Mouse (Mus musculus) intestine, postnatal 0 days (tissue): Measurements from ENCODE around the gene Mtch2. TPM values are rescaled to one million over a fixed set of nuclear protein-coding genes. Genes with fewer than 3 reads are reported as not detected.
"Not testable (repeated sequence)": the region's sequence is repeated elsewhere in the genome, so short reads cannot be mapped to it uniquely, and the experiment has no call there.

Experiments
- ATAC-seq: fragments of 200-750 bp; cut with Nextera tagmentation; 2 replicates; pipeline ENCODE4 v1.8.0; 2017; ENCODE audit warnings: mild to moderate bottlenecking, moderate TSS enrichment, moderate library complexity
- H3K27ac ChIP-seq: fragments of 300-500 bp; sonication (generic); 2 replicates; pipeline ENCODE4 v1.5.1; 2014; ENCODE audit warnings: mild to moderate bottlenecking, low read depth, low read length, moderate library complexity
- H3K27me3 ChIP-seq: fragments of 300-500 bp; sonication (generic); replicated peaks from 2 replicates; pipeline ENCODE4 v1.6.1; 2014; ENCODE audit warnings: low read length, mixed read lengths; ENCODE audit not compliant: control insufficient read depth, insufficient read depth
- H3K36me3 ChIP-seq: fragments of 300-500 bp; sonication (generic); 2 replicates; pipeline ENCODE4 v1.6.1; 2014; ENCODE audit warnings: mild to moderate bottlenecking, moderate library complexity; ENCODE audit not compliant: control insufficient read depth, insufficient read depth
- H3K4me1 ChIP-seq: fragments of 300-500 bp; sonication (generic); replicated peaks from 2 replicates; pipeline ENCODE4 v1.6.1; 2014; ENCODE audit warnings: antibody characterized with exemption, low read length, mixed read lengths; ENCODE audit not compliant: control insufficient read depth, insufficient read depth
- H3K4me2 ChIP-seq: fragments of 300-500 bp; sonication (generic); replicated peaks from 2 replicates; pipeline ENCODE4 v1.6.1; 2014; ENCODE audit warnings: low read depth, mild to moderate bottlenecking, moderate library complexity
- H3K4me3 ChIP-seq: fragments of 300-500 bp; sonication (generic); 2 replicates; pipeline ENCODE4 v1.5.1; 2014; ENCODE audit warnings: low read depth, low read length
- H3K9ac ChIP-seq: fragments of 300-500 bp; sonication (generic); 2 replicates; pipeline ENCODE4 v1.6.1; 2014; ENCODE audit warnings: mild to moderate bottlenecking, low read depth, low read length
- H3K9me3 ChIP-seq: fragments of 300-500 bp; sonication (generic); 2 replicates; pipeline ENCODE4 v1.6.1; 2016; ENCODE audit warnings: mixed run types; ENCODE audit not compliant: control insufficient read depth
- CTCF ChIP-seq: sonication (generic); IDR thresholded peaks from 2 replicates; pipeline ENCODE4 v1.5.1; 2016; ENCODE audit warnings: low read depth, mild to moderate bottlenecking, control low read depth, antibody characterized with exemption, moderate library complexity
- WGBS: fragments of 180-500 bp; shearing (Covaris S2); extraction: QIAGEN DNeasy Blood & Tissue Kit; methylation state at CpG from one replicate; pipeline ENCODE4 v1.1.7; 2014; 5-methylcytosine and 5-hydroxymethylcytosine counted together
- polyA plus RNA-seq: library from polyadenylated mRNA; unstranded; fragments of >200 nt; fragmentation: Nextera tagmentation; extraction: Ambion mirVana; gene quantifications from 2 replicates; pipeline ENCODE4 v1.2.1, GENCODE M21; 2015

Mtch2 gene
- polyA plus RNA-seq, 1 experiment from 2014 or later: 196 TPM

- TF ChIP-seq CTCF: no peak
- WGBS: 87% methylated on average over 3 of the region's 3 CpGs
- Histone ChIP-seq H3K27ac (no peak overlapping the region), H3K27me3 (no peaks in the 10 kb centered on the region), H3K9me3 (no peaks in the 10 kb centered on the region), H3K4me2 (no peak overlapping the region), H3K4me1 (no peaks in the 10 kb centered on the region), H3K4me3 (no peak overlapping the region), H3K36me3 (no peaks in the 10 kb centered on the region), H3K9ac (no peak overlapping the region)
- no peak for ATAC-seq
Observed at GRCm38 (mm10) chr2:90820894-90821293, 26.1 kb upstream of the Mtch2 start.

GRCm38 (mm10) chr2:90822978-90823377, 24.0 kb upstream of the Mtch2 start:
- H3K4me3 ChIP-seq: no peak overlapping the region
- no peak for TF ChIP-seq CTCF
- 94% methylated on average over 2 of the region's 2 CpGs for WGBS
- no peak overlapping the region for H3K27ac ChIP-seq
- no peak overlapping the region for H3K9ac ChIP-seq
- H3K9me3 ChIP-seq: no peaks in the 10 kb centered on the region
- H3K4me1 ChIP-seq: no peaks in the 10 kb centered on the region
- H3K27me3 ChIP-seq: no peaks in the 10 kb centered on the region
- no peak overlapping the region for H3K4me2 ChIP-seq
- H3K36me3 ChIP-seq: no peaks in the 10 kb centered on the region
- no peak for ATAC-seq

- Histone ChIP-seq H3K27ac (no peak overlapping the region), H3K4me2 (no peak overlapping the region), H3K4me1 (no peaks in the 10 kb centered on the region), H3K9ac (no peak overlapping the region), H3K4me3 (no peak overlapping the region), H3K9me3 (no peaks in the 10 kb centered on the region), H3K36me3 (no peaks in the 10 kb centered on the region), H3K27me3 (no peaks in the 10 kb centered on the region)
- TF ChIP-seq CTCF: no peak
- ATAC-seq: no peak
- 88% methylated on average over 6 of the region's 6 CpGs for WGBS
Observed at GRCm38 (mm10) chr2:90823781-90824180, 23.2 kb upstream of the Mtch2 start.

- H3K27ac ChIP-seq, ATAC-seq, H3K9me3 ChIP-seq, H3K36me3 ChIP-seq, H3K4me3 ChIP-seq, H3K9ac ChIP-seq, H3K4me2 ChIP-seq, H3K4me1 ChIP-seq, H3K27me3 ChIP-seq: not testable (repeated sequence)
- 45% methylated on average over 10 of the region's 10 CpGs for WGBS
Observed at GRCm38 (mm10) chr2:90824528-90824927, 22.4 kb upstream of the Mtch2 start.

GRCm38 (mm10) chr2:90825515-90826172, 21.3 kb upstream of the Mtch2 start:
- Histone ChIP-seq H3K9me3 (no peaks in the 10 kb centered on the region), H3K4me2 (no peak overlapping the region), H3K9ac (no peak overlapping the region), H3K4me3 (no peak overlapping the region), H3K27me3 (no peaks in the 10 kb centered on the region), H3K4me1 (no peaks in the 10 kb centered on the region), H3K36me3 (no peaks in the 10 kb centered on the region), H3K27ac (no peak overlapping the region)
- no peak for ATAC-seq
- 88% methylated on average over 11 of the region's 11 CpGs for WGBS
- no peak for TF ChIP-seq CTCF

- 36% methylated on average over 7 of the region's 7 CpGs for WGBS
- Histone ChIP-seq H3K9ac (no peak overlapping the region), H3K4me3 (no peak overlapping the region), H3K4me2 (no peak overlapping the region), H3K27ac (no peak overlapping the region), H3K36me3 (no peaks in the 10 kb centered on the region), H3K9me3 (no peaks in the 10 kb centered on the region), H3K4me1 (no peaks in the 10 kb centered on the region), H3K27me3 (no peaks in the 10 kb centered on the region)
- TF ChIP-seq CTCF: no peak
- no peak for ATAC-seq
Observed at GRCm38 (mm10) chr2:90828739-90829138, 18.2 kb upstream of the Mtch2 start.

GRCm38 (mm10) chr2:90833502-90833901, 13.5 kb upstream of the Mtch2 start:
- Histone ChIP-seq H3K9me3 (no peaks in the 10 kb centered on the region), H3K36me3 (no peaks in the 10 kb centered on the region), H3K4me2 (no peak overlapping the region), H3K27me3 (no peaks in the 10 kb centered on the region), H3K9ac (no peak overlapping the region), H3K27ac (no peak overlapping the region), H3K4me3 (no peak overlapping the region), H3K4me1 (no peaks in the 10 kb centered on the region)
- no peak for TF ChIP-seq CTCF
- WGBS: 55% methylated on average over 5 of the region's 5 CpGs
- ATAC-seq: peak; percentile 57
